Mouse (Mus musculus): Measurements from ENCODE around the gene Car8.

GRCm38 (mm10) chr4:8278159-8278558 lies 39.3 kb upstream of the Car8 start:
- TF ChIP-seq NRF1 (IDR thresholded peaks at IDR 0.05; ENCODE audit: insufficient read depth, low read depth, low read length, poor library complexity, severe bottlenecking) (no peak), POLR2A (IDR thresholded peaks at IDR 0.05; ENCODE audit: control insufficient read depth in 1 of 2, insufficient read depth in 1 of 2, low read depth in 1 of 2, low read length in 2 of 2, poor library complexity in 1 of 2) (no peak), CTCF (IDR thresholded peaks at IDR 0.05 in 2 of 3, conservative IDR thresholded peaks at IDR 0.05 in 1 of 3; ENCODE audit: control insufficient read depth in 1 of 3, insufficient read depth in 1 of 3, low read depth in 2 of 3, low read length in 3 of 3, poor library complexity in 1 of 3, severe bottlenecking in 1 of 3) (no peak), EP300 (IDR thresholded peaks at IDR 0.05; ENCODE audit: low read depth in 1 of 2, low read length in 2 of 2) (no peak), ZKSCAN1 (IDR thresholded peaks at IDR 0.05; ENCODE audit: low read depth, low read length) (no peak), SIN3A (IDR thresholded peaks at IDR 0.05; ENCODE audit: low read length) (no peak), HCFC1 (IDR thresholded peaks at IDR 0.05; ENCODE audit: low read depth, low read length) (no peak)

Measured in MEL (cell line).